Mouse (Mus musculus) hindbrain, embryonic 12.5 days (tissue): ENCODE measurements around the gene Tagln. TPM values are rescaled to one million over a fixed set of nuclear protein-coding genes. Genes with fewer than 3 reads are reported as not detected.
A peak's percentile ranks its signal among the peaks of the same experiment; 100 is the strongest.

Experiments
- ATAC-seq: fragments of 200-750 bp; cut with Nextera tagmentation; 2 replicates; pipeline ENCODE4 v1.8.0; 2017; ENCODE audit warnings: moderate TSS enrichment; ENCODE audit not compliant: low FRiP score
- H3K27ac ChIP-seq: fragments of 300-500 bp; sonication (generic); 2 replicates; pipeline ENCODE4 v1.5.1; 2016; ENCODE audit warnings: mild to moderate bottlenecking
- H3K27me3 ChIP-seq: fragments of 300-500 bp; sonication (generic); 2 replicates; pipeline ENCODE4 v1.6.1; 2016; ENCODE audit warnings: mild to moderate bottlenecking
- H3K36me3 ChIP-seq: fragments of 300-500 bp; sonication (generic); 2 replicates; pipeline ENCODE4 v1.6.1; 2016; ENCODE audit warnings: mild to moderate bottlenecking
- H3K4me1 ChIP-seq: fragments of 300-500 bp; sonication (generic); 2 replicates; pipeline ENCODE4 v1.6.1; 2016
- H3K4me2 ChIP-seq: fragments of 300-500 bp; sonication (generic); replicated peaks from 2 replicates; pipeline ENCODE4 v1.6.1; 2016; ENCODE audit warnings: mild to moderate bottlenecking
- H3K4me3 ChIP-seq: fragments of 300-500 bp; sonication (generic); 2 replicates; pipeline ENCODE4 v1.5.1; 2016; ENCODE audit warnings: mild to moderate bottlenecking
- H3K9ac ChIP-seq: fragments of 300-500 bp; sonication (generic); 2 replicates; pipeline ENCODE4 v1.6.1; 2016; ENCODE audit warnings: mild to moderate bottlenecking, moderate library complexity
- H3K9me3 ChIP-seq: fragments of 300-500 bp; sonication (generic); replicated peaks from 2 replicates; pipeline ENCODE4 v1.6.1; 2016; ENCODE audit warnings: mild to moderate bottlenecking
- WGBS: fragments of 180-500 bp; shearing (Covaris S2); methylation state at CpG from one replicate; pipeline ENCODE4 v1.1.7; 2016; 5-methylcytosine and 5-hydroxymethylcytosine counted together
- polyA plus RNA-seq: library from polyadenylated mRNA; unstranded; fragments of >200 nt; fragmentation: Nextera tagmentation; extraction: Ambion mirVana; gene quantifications from 2 replicates; pipeline ENCODE4 v1.2.1, GENCODE M21; 2016

Gene Tagln
- polyA plus RNA-seq, 1 experiment from 2014 or later, result 19.2 TPM

GRCm38 (mm10) chr9:45943628-45944505, 8.0 kb upstream of the Tagln start:
- no peak overlapping the region for H3K4me3 ChIP-seq
- no peak overlapping the region for H3K4me2 ChIP-seq
- H3K27me3 ChIP-seq, result no peaks in the 10 kb centered on the region
- 93% methylated on average over 8 of the region's 8 CpGs for WGBS
- no peaks in the 10 kb centered on the region for H3K4me1 ChIP-seq
- no peak overlapping the region for H3K27ac ChIP-seq
- H3K36me3 ChIP-seq, result peaks cover 92% of the 10 kb centered on the region
- no peak overlapping the region for H3K9ac ChIP-seq
- no peak for ATAC-seq
- no peaks in the 10 kb centered on the region for H3K9me3 ChIP-seq

GRCm38 (mm10) chr9:45942916-45943315, 7.1 kb upstream of the Tagln start:
- Histone ChIP-seq H3K9me3 (no peaks in the 10 kb centered on the region), H3K4me3 (no peak overlapping the region), H3K36me3 (peaks cover 94% of the 10 kb centered on the region), H3K4me1 (no peaks in the 10 kb centered on the region), H3K27ac (no peak overlapping the region), H3K4me2 (no peak overlapping the region), H3K27me3 (no peaks in the 10 kb centered on the region), H3K9ac (no peak overlapping the region)
- WGBS, result 95% methylated on average over 8 of the region's 8 CpGs
- no peak for ATAC-seq

GRCm38 (mm10) chr9:45942464-45942863, 6.6 kb upstream of the Tagln start:
- no peak for ATAC-seq
- Histone ChIP-seq H3K4me1 (no peaks in the 10 kb centered on the region), H3K9ac (no peak overlapping the region), H3K4me3 (no peak overlapping the region), H3K4me2 (no peak overlapping the region), H3K36me3 (peaks cover 89% of the 10 kb centered on the region), H3K9me3 (no peaks in the 10 kb centered on the region), H3K27me3 (no peaks in the 10 kb centered on the region), H3K27ac (no peak overlapping the region)
- WGBS, result 91% methylated on average over 16 of the region's 16 CpGs

- H3K4me1 ChIP-seq, result no peaks in the 10 kb centered on the region
- 63% methylated on average over 18 of the region's 18 CpGs for WGBS
- H3K4me3 ChIP-seq, result no peak overlapping the region
- H3K27me3 ChIP-seq, result no peaks in the 10 kb centered on the region
- H3K9ac ChIP-seq, result no peak overlapping the region
- ATAC-seq, result no peak
- no peak overlapping the region for H3K4me2 ChIP-seq
- H3K27ac ChIP-seq, result no peak overlapping the region
- H3K36me3 ChIP-seq, result peaks cover 79% of the 10 kb centered on the region
- no peaks in the 10 kb centered on the region for H3K9me3 ChIP-seq
These were observed 5.6 kb upstream of the Tagln start for GRCm38 (mm10) chr9:45941329-45941888.

- 93% methylated on average over 6 of the region's 6 CpGs for WGBS
- H3K27ac ChIP-seq, result no peak overlapping the region
- peaks cover 63% of the 10 kb centered on the region for H3K36me3 ChIP-seq
- H3K27me3 ChIP-seq, result no peaks in the 10 kb centered on the region
- H3K4me2 ChIP-seq, result no peak overlapping the region
- no peak overlapping the region for H3K9ac ChIP-seq
- no peaks in the 10 kb centered on the region for H3K9me3 ChIP-seq
- no peak for ATAC-seq
- H3K4me3 ChIP-seq, result no peak overlapping the region
- H3K4me1 ChIP-seq, result peaks cover 4% of the 10 kb centered on the region
These were observed 3.9 kb upstream of the Tagln start for GRCm38 (mm10) chr9:45939794-45940193.

- Histone ChIP-seq H3K9ac (no peak overlapping the region), H3K27me3 (no peaks in the 10 kb centered on the region), H3K4me2 (no peak overlapping the region), H3K36me3 (peaks cover 56% of the 10 kb centered on the region), H3K4me3 (no peak overlapping the region), H3K4me1 (peaks cover 4% of the 10 kb centered on the region), H3K9me3 (no peaks in the 10 kb centered on the region), H3K27ac (no peak overlapping the region)
- ATAC-seq, result no peak
- 93% methylated on average over 15 of the region's 15 CpGs for WGBS
These were observed 3.2 kb upstream of the Tagln start for GRCm38 (mm10) chr9:45938952-45939637.

GRCm38 (mm10) chr9:45938088-45938487, 2.2 kb upstream of the Tagln start:
- no peaks in the 10 kb centered on the region for H3K9me3 ChIP-seq
- peaks cover 4% of the 10 kb centered on the region for H3K4me1 ChIP-seq
- no peak overlapping the region for H3K4me2 ChIP-seq
- H3K27ac ChIP-seq, result no peak overlapping the region
- H3K9ac ChIP-seq, result no peak overlapping the region
- no peak overlapping the region for H3K4me3 ChIP-seq
- 92% methylated on average over 8 of the region's 8 CpGs for WGBS
- peaks cover 46% of the 10 kb centered on the region for H3K36me3 ChIP-seq
- H3K27me3 ChIP-seq, result no peaks in the 10 kb centered on the region
- no peak for ATAC-seq

- ATAC-seq, result peak; percentile 53; the same call in 1 of the 2 replicates
- Histone ChIP-seq H3K27me3 (no peaks in the 10 kb centered on the region), H3K9ac (no peak overlapping the region), H3K9me3 (no peaks in the 10 kb centered on the region), H3K4me1 (peaks cover 6% of the 10 kb centered on the region), H3K4me3 (no peak overlapping the region), H3K4me2 (no peak overlapping the region), H3K36me3 (peaks cover 34% of the 10 kb centered on the region), H3K27ac (no peak overlapping the region)
- 22% methylated on average over 3 of the region's 3 CpGs for WGBS
These were observed 1.0 kb upstream of the Tagln start for GRCm38 (mm10) chr9:45936883-45937282.

- Histone ChIP-seq H3K27ac (no peak overlapping the region), H3K4me1 (peaks cover 6% of the 10 kb centered on the region), H3K27me3 (no peaks in the 10 kb centered on the region), H3K36me3 (peaks cover 37% of the 10 kb centered on the region), H3K4me2 (no peak overlapping the region), H3K9ac (no peak overlapping the region), H3K4me3 (no peak overlapping the region), H3K9me3 (no peaks in the 10 kb centered on the region)
- ATAC-seq, result no peak
- 77% methylated on average over 11 of the region's 11 CpGs for WGBS
These were observed 3.1 kb downstream of the Tagln start for GRCm38 (mm10) chr9:45932571-45933415.

GRCm38 (mm10) chr9:45931958-45932357, 3.9 kb downstream of the Tagln start:
- 63% methylated on average over 1 of the region's 1 CpGs for WGBS
- ATAC-seq, result no peak
- H3K36me3 ChIP-seq, result peaks cover 45% of the 10 kb centered on the region

GRCm38 (mm10) chr9:45929285-45929684, 6.6 kb downstream of the Tagln start:
- Histone ChIP-seq H3K9me3 (no peaks in the 10 kb centered on the region), H3K36me3 (peaks cover 57% of the 10 kb centered on the region)
- 90% methylated on average over 5 of the region's 5 CpGs for WGBS

More at GRCm38 (mm10) chr9:45931958-45932357, 3.9 kb downstream of the Tagln start:
- Histone ChIP-seq H3K27me3 (no peaks in the 10 kb centered on the region), H3K9ac (no peak overlapping the region), H3K4me2 (no peak overlapping the region), H3K27ac (no peak overlapping the region), H3K4me1 (peaks cover 6% of the 10 kb centered on the region), H3K9me3 (no peaks in the 10 kb centered on the region), H3K4me3 (no peak overlapping the region)

GRCm38 (mm10) chr9:45919895-45920294, 16.0 kb downstream of the Tagln start:
- WGBS, result 71% methylated on average over 1 of the region's 1 CpGs
- no peaks in the 10 kb centered on the region for H3K4me1 ChIP-seq
- no peak overlapping the region for H3K9ac ChIP-seq
- ATAC-seq, result no peak
- no peak overlapping the region for H3K27ac ChIP-seq
- no peaks in the 10 kb centered on the region for H3K27me3 ChIP-seq
- H3K9me3 ChIP-seq, result no peaks in the 10 kb centered on the region
- H3K36me3 ChIP-seq, result peaks cover 79% of the 10 kb centered on the region
- no peak overlapping the region for H3K4me2 ChIP-seq
- H3K4me3 ChIP-seq, result no peak overlapping the region

More at GRCm38 (mm10) chr9:45929285-45929684, 6.6 kb downstream of the Tagln start:
- Histone ChIP-seq H3K27me3 (no peaks in the 10 kb centered on the region), H3K27ac (no peak overlapping the region), H3K4me2 (no peak overlapping the region), H3K9ac (no peak overlapping the region), H3K4me1 (0 out of 2 replicates have a peak, but pooled peaks cover 2% of the 10 kb centered on the region), H3K4me3 (no peak overlapping the region)
- no peak for ATAC-seq
